Mouse (Mus musculus) liver, embryonic 12.5 days (tissue): ENCODE data around the gene Coro2b. TPM values are rescaled to one million over a fixed set of nuclear protein-coding genes. Genes with fewer than 3 reads are reported as not detected.

ENCODE experiments used
- ATAC-seq: fragments of 200-750 bp; cut with Nextera tagmentation; 2 replicates; pipeline ENCODE4 v1.8.0; 2017; ENCODE audit warnings: moderate number of reproducible peaks, mild to moderate bottlenecking, moderate library complexity
- H3K27ac ChIP-seq: fragments of 300-500 bp; sonication (generic); 2 replicates; pipeline ENCODE4 v1.5.1; 2016; ENCODE audit warnings: mild to moderate bottlenecking
- H3K27me3 ChIP-seq: fragments of 300-500 bp; sonication (generic); replicated peaks from 2 replicates; pipeline ENCODE4 v1.6.1; 2016; ENCODE audit warnings: mild to moderate bottlenecking, moderate library complexity
- H3K36me3 ChIP-seq: fragments of 300-500 bp; sonication (generic); 2 replicates; pipeline ENCODE4 v1.6.1; 2016; ENCODE audit warnings: mild to moderate bottlenecking, moderate library complexity
- H3K4me1 ChIP-seq: fragments of 300-500 bp; sonication (generic); 2 replicates; pipeline ENCODE4 v1.6.1; 2016
- H3K4me2 ChIP-seq: fragments of 300-500 bp; sonication (generic); 2 replicates; pipeline ENCODE4 v1.6.1; 2016; ENCODE audit warnings: mild to moderate bottlenecking, moderate library complexity
- H3K4me3 ChIP-seq: fragments of 300-500 bp; sonication (generic); 2 replicates; pipeline ENCODE4 v1.5.1; 2016; ENCODE audit warnings: mild to moderate bottlenecking, moderate library complexity
- H3K9ac ChIP-seq: fragments of 300-500 bp; sonication (generic); 2 replicates; pipeline ENCODE4 v1.6.1; 2016; ENCODE audit warnings: mild to moderate bottlenecking, moderate library complexity
- H3K9me3 ChIP-seq: fragments of 300-500 bp; sonication (generic); replicated peaks from 2 replicates; pipeline ENCODE4 v1.6.1; 2016; ENCODE audit warnings: mild to moderate bottlenecking, moderate library complexity
- WGBS: fragments of 180-500 bp; shearing (Covaris S2); methylation state at CpG from one replicate; pipeline ENCODE4 v1.1.7; 2016; ENCODE audit not compliant: insufficient replicate concordance; 5-methylcytosine and 5-hydroxymethylcytosine counted together
- polyA plus RNA-seq: library from polyadenylated mRNA; unstranded; fragments of >200 nt; fragmentation: Nextera tagmentation; extraction: Ambion mirVana; gene quantifications from 2 replicates; pipeline ENCODE4 v1.2.1, GENCODE M21; 2016

Coro2b gene
- polyA plus RNA-seq, 1 experiment from 2014 or later = 2.7 TPM

- H3K9me3 ChIP-seq = no peaks in the 10 kb centered on the region
- 67% methylated on average over 3 of the region's 3 CpGs for WGBS
- no peak overlapping the region for H3K9ac ChIP-seq
- H3K4me3 ChIP-seq = no peak overlapping the region
- H3K27ac ChIP-seq = no peak overlapping the region
- H3K36me3 ChIP-seq = no peaks in the 10 kb centered on the region
- no peak overlapping the region for H3K4me2 ChIP-seq
- no peak for ATAC-seq
- peaks cover 17% of the 10 kb centered on the region for H3K4me1 ChIP-seq
- H3K27me3 ChIP-seq = no peaks in the 10 kb centered on the region
Measured at GRCm38 (mm10) chr9:62438755-62439101, 98.1 kb downstream of the Coro2b start.

GRCm38 (mm10) chr9:62438085-62438754 lies 98.6 kb downstream of the Coro2b start:
- no peak overlapping the region for H3K4me2 ChIP-seq
- H3K27ac ChIP-seq = no peak overlapping the region
- WGBS = 71% methylated on average over 5 of the region's 5 CpGs
- H3K4me1 ChIP-seq = peaks cover 17% of the 10 kb centered on the region
- H3K27me3 ChIP-seq = no peaks in the 10 kb centered on the region
- H3K4me3 ChIP-seq = no peak overlapping the region
- H3K9me3 ChIP-seq = no peaks in the 10 kb centered on the region
- H3K9ac ChIP-seq = no peak overlapping the region
- H3K36me3 ChIP-seq = no peaks in the 10 kb centered on the region
- no peak for ATAC-seq

- Histone ChIP-seq H3K4me2 (no peak overlapping the region), H3K27ac (no peak overlapping the region), H3K4me3 (no peak overlapping the region), H3K4me1 (peaks cover 17% of the 10 kb centered on the region), H3K36me3 (no peaks in the 10 kb centered on the region), H3K9ac (no peak overlapping the region), H3K9me3 (no peaks in the 10 kb centered on the region), H3K27me3 (no peaks in the 10 kb centered on the region)
- WGBS = 82% methylated on average over 7 of the region's 7 CpGs
- no peak for ATAC-seq
Measured at GRCm38 (mm10) chr9:62437446-62437845, 99.4 kb downstream of the Coro2b start.

GRCm38 (mm10) chr9:62435613-62436318 lies 101.1 kb downstream of the Coro2b start:
- 4% methylated on average over 11 of the region's 12 CpGs for WGBS

GRCm38 (mm10) chr9:62432261-62433060 lies 104.4 kb downstream of the Coro2b start:
- H3K9ac ChIP-seq = no peak overlapping the region
- 68% methylated on average over 15 of the region's 15 CpGs for WGBS
- H3K9me3 ChIP-seq = no peaks in the 10 kb centered on the region
- H3K27ac ChIP-seq = no peak overlapping the region
- H3K36me3 ChIP-seq = no peaks in the 10 kb centered on the region
- H3K4me1 ChIP-seq = peaks cover 17% of the 10 kb centered on the region
- no peak overlapping the region for H3K4me2 ChIP-seq
- ATAC-seq = no peak
- H3K27me3 ChIP-seq = no peaks in the 10 kb centered on the region
- H3K4me3 ChIP-seq = no peak overlapping the region

More at GRCm38 (mm10) chr9:62435613-62436318, 101.1 kb downstream of the Coro2b start:
- Histone ChIP-seq H3K9ac (no peak overlapping the region), H3K4me1 (peaks cover 17% of the 10 kb centered on the region), H3K36me3 (no peaks in the 10 kb centered on the region), H3K9me3 (no peaks in the 10 kb centered on the region), H3K27ac (peak overlapping the region; percentile 69; the same call in 1 of the 2 replicates), H3K27me3 (no peaks in the 10 kb centered on the region), H3K4me3 (no peak overlapping the region), H3K4me2 (peak overlapping the region; percentile 48)
- peak; percentile 68 for ATAC-seq

- no peaks in the 10 kb centered on the region for H3K27me3 ChIP-seq
- no peak for ATAC-seq
- 74% methylated on average over 4 of the region's 4 CpGs for WGBS
- H3K4me1 ChIP-seq = peaks cover 12% of the 10 kb centered on the region
- no peak overlapping the region for H3K9ac ChIP-seq
- H3K27ac ChIP-seq = no peak overlapping the region
- no peaks in the 10 kb centered on the region for H3K36me3 ChIP-seq
- no peaks in the 10 kb centered on the region for H3K9me3 ChIP-seq
- H3K4me2 ChIP-seq = no peak overlapping the region
- H3K4me3 ChIP-seq = no peak overlapping the region
Measured at GRCm38 (mm10) chr9:62430741-62431140, 106.1 kb downstream of the Coro2b start.

GRCm38 (mm10) chr9:62427010-62427409 lies 109.8 kb downstream of the Coro2b start:
- Histone ChIP-seq H3K36me3 (no peaks in the 10 kb centered on the region), H3K9ac (no peak overlapping the region), H3K4me3 (no peak overlapping the region), H3K27me3 (no peaks in the 10 kb centered on the region), H3K9me3 (no peaks in the 10 kb centered on the region), H3K4me2 (no peak overlapping the region), H3K4me1 (peaks cover 20% of the 10 kb centered on the region), H3K27ac (no peak overlapping the region)
- WGBS = 62% methylated on average over 8 of the region's 8 CpGs
- no peak for ATAC-seq

- WGBS = 76% methylated on average over 6 of the region's 6 CpGs
- no peak overlapping the region for H3K4me2 ChIP-seq
- no peaks in the 10 kb centered on the region for H3K9me3 ChIP-seq
- H3K27me3 ChIP-seq = no peaks in the 10 kb centered on the region
- no peak overlapping the region for H3K4me3 ChIP-seq
- peaks cover 20% of the 10 kb centered on the region for H3K4me1 ChIP-seq
- no peak overlapping the region for H3K9ac ChIP-seq
- ATAC-seq = no peak
- H3K27ac ChIP-seq = no peak overlapping the region
- H3K36me3 ChIP-seq = no peaks in the 10 kb centered on the region
Measured at GRCm38 (mm10) chr9:62426531-62426930, 110.3 kb downstream of the Coro2b start.

- WGBS = 85% methylated on average over 19 of the region's 19 CpGs
- H3K4me1 ChIP-seq = peaks cover 26% of the 10 kb centered on the region
- no peak overlapping the region for H3K4me2 ChIP-seq
- H3K9me3 ChIP-seq = no peaks in the 10 kb centered on the region
- no peak overlapping the region for H3K9ac ChIP-seq
- no peaks in the 10 kb centered on the region for H3K27me3 ChIP-seq
- H3K27ac ChIP-seq = no peak overlapping the region
- no peak overlapping the region for H3K4me3 ChIP-seq
- H3K36me3 ChIP-seq = no peaks in the 10 kb centered on the region
- no peak for ATAC-seq
Measured at GRCm38 (mm10) chr9:62426021-62426420, 110.8 kb downstream of the Coro2b start.

- no peak overlapping the region for H3K27ac ChIP-seq
- ATAC-seq = no peak
- no peak overlapping the region for H3K4me3 ChIP-seq
- H3K9ac ChIP-seq = no peak overlapping the region
- peaks cover 33% of the 10 kb centered on the region for H3K4me1 ChIP-seq
- no peaks in the 10 kb centered on the region for H3K9me3 ChIP-seq
- 24% methylated on average over 5 of the region's 5 CpGs for WGBS
- no peaks in the 10 kb centered on the region for H3K36me3 ChIP-seq
- H3K4me2 ChIP-seq = no peak overlapping the region
- no peaks in the 10 kb centered on the region for H3K27me3 ChIP-seq
Measured at GRCm38 (mm10) chr9:62425265-62425664, 111.6 kb downstream of the Coro2b start.

- Histone ChIP-seq H3K36me3 (no peaks in the 10 kb centered on the region), H3K4me2 (no peak overlapping the region), H3K27ac (no peak overlapping the region), H3K9ac (no peak overlapping the region), H3K9me3 (0 out of 2 replicates have a peak, but pooled peaks cover under 1% of the 10 kb centered on the region), H3K4me3 (no peak overlapping the region), H3K27me3 (no peaks in the 10 kb centered on the region), H3K4me1 (peaks cover 42% of the 10 kb centered on the region)
- ATAC-seq = no peak
- 87% methylated on average over 10 of the region's 10 CpGs for whole genome bisulfite sequencing
Measured at GRCm38 (mm10) chr9:62423871-62424270, 113.0 kb downstream of the Coro2b start.

- ATAC-seq = no peak
- H3K4me2 ChIP-seq = no peak overlapping the region
- no peak overlapping the region for H3K9ac ChIP-seq
- H3K4me1 ChIP-seq = peaks cover 42% of the 10 kb centered on the region
- H3K9me3 ChIP-seq = peaks cover 5% of the 10 kb centered on the region; the same call in 1 of the 2 replicates
- WGBS = 20% methylated on average over 10 of the region's 10 CpGs
- no peaks in the 10 kb centered on the region for H3K27me3 ChIP-seq
- H3K4me3 ChIP-seq = no peak overlapping the region
- no peak overlapping the region for H3K27ac ChIP-seq
- no peaks in the 10 kb centered on the region for H3K36me3 ChIP-seq
Measured at GRCm38 (mm10) chr9:62422926-62423325, 113.9 kb downstream of the Coro2b start.
